Mouse (Mus musculus) liver, embryonic 15.5 days (tissue): ENCODE data around the gene Syt15. TPM values are rescaled to one million over a fixed set of nuclear protein-coding genes. Genes with fewer than 3 reads are reported as not detected.

Experiments used
- ATAC-seq: fragments of 200-750 bp; cut with Nextera tagmentation; 2 replicates; pipeline ENCODE4 v1.8.0; 2017; ENCODE audit warnings: moderate number of reproducible peaks, mild to moderate bottlenecking, moderate library complexity; ENCODE audit not compliant: insufficient read depth
- H3K27ac ChIP-seq: fragments of 300-500 bp; sonication (generic); replicated peaks from 2 replicates; pipeline ENCODE4 v1.5.1; 2015; ENCODE audit warnings: mild to moderate bottlenecking, inconsistent platforms
- H3K27me3 ChIP-seq: fragments of 300-500 bp; sonication (generic); 2 replicates; pipeline ENCODE4 v1.6.1; 2015; ENCODE audit warnings: mild to moderate bottlenecking, inconsistent platforms
- H3K36me3 ChIP-seq: fragments of 300-500 bp; sonication (generic); replicated peaks from 2 replicates; pipeline ENCODE4 v1.6.1; 2015; ENCODE audit warnings: moderate library complexity, mild to moderate bottlenecking, inconsistent platforms
- H3K4me1 ChIP-seq: fragments of 300-500 bp; sonication (generic); replicated peaks from 2 replicates; pipeline ENCODE4 v1.6.1; 2015; ENCODE audit warnings: inconsistent platforms
- H3K4me2 ChIP-seq: fragments of 300-500 bp; sonication (generic); 2 replicates; pipeline ENCODE4 v1.6.1; 2015; ENCODE audit warnings: moderate library complexity, mild to moderate bottlenecking, inconsistent platforms
- H3K4me3 ChIP-seq: fragments of 300-500 bp; sonication (generic); replicated peaks from 2 replicates; pipeline ENCODE4 v1.5.1; 2015; ENCODE audit warnings: mild to moderate bottlenecking, inconsistent platforms
- H3K9ac ChIP-seq: fragments of 300-500 bp; sonication (generic); 2 replicates; pipeline ENCODE4 v1.6.1; 2015; ENCODE audit warnings: moderate library complexity, mild to moderate bottlenecking, inconsistent platforms
- H3K9me3 ChIP-seq: fragments of 300-500 bp; sonication (generic); replicated peaks from 2 replicates; pipeline ENCODE4 v1.6.1; 2016; ENCODE audit warnings: inconsistent platforms
- WGBS: fragments of 180-500 bp; shearing (Covaris S2); methylation state at CpG from one replicate; pipeline ENCODE4 v1.1.7; 2015; ENCODE audit warnings: mixed read lengths; ENCODE audit not compliant: insufficient replicate concordance; 5-methylcytosine and 5-hydroxymethylcytosine counted together
- polyA plus RNA-seq: library from polyadenylated mRNA; unstranded; fragments of >200 nt; fragmentation: Nextera tagmentation; extraction: Ambion mirVana; gene quantifications from 2 replicates; pipeline ENCODE4 v1.2.1, GENCODE M21; 2015

The Syt15 gene
- polyA plus RNA-seq: 0.43 and 0.44 TPM in 2 replicates

DNA sequence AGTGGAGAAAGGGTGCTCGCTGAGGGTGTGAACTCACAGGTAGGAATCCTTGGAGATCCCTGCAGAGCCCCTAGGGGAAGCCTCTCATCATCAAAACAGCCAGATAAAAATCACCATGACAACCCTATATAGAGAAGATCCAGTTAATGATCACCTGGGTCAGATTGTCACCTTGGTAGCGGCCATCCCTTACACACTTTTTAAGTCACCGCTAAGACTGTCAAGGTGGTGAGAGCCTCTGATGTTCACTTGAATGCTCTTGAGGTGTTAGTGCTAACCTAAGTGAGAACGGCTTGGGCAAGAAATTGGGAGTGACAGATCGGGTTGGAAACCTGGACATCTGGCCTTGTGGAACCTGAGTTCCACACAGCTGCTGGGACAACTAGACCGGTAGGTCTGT lies at the start of gene Syt15:
Gene Syt15, plus strand, starts transcription at position 301 of the 400 bp plus-strand sequence.
- Histone ChIP-seq H3K9me3 (no peaks in the 10 kb centered on the region), H3K4me2 (peak within 1 kb of the TSS; percentile 55), H3K4me3 (peak within 1 kb of the TSS; percentile 33), H3K36me3 (no peaks in the 10 kb centered on the region), H3K4me1 (no peaks in the 10 kb centered on the region; the same call in 1 of the 2 replicates), H3K9ac (no peak within 1 kb of the TSS), H3K27ac (no peak within 1 kb of the TSS), H3K27me3 (peaks cover 28% of the 10 kb centered on the region)
- WGBS: 45% methylated on average over 6 of the region's 6 CpGs
- ATAC-seq: no peak

DNA sequence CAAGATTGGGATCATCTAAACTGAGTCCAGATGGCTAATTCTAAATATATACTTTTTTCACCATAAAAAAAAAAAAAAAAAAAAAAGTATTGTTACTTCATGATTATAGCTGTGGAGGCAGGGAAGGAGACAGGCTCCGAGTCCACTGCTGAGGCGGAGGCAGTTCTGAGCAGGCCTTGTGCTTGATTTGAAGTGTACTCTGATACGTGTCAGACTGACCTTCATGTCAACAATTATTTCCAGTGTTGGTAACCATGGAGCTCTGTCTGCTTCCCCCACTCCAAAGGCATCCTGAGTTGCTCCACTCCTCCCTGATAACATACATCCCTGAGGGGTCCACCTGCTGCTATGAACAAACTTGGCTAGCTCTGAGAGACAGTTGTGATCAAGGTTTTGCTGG lies 48.3 kb upstream of the Syt15 start:
- Histone ChIP-seq H3K36me3 (no peaks in the 10 kb centered on the region), H3K27me3 (no peaks in the 10 kb centered on the region), H3K4me1 (no peaks in the 10 kb centered on the region), H3K9me3 (no peaks in the 10 kb centered on the region), H3K4me2 (no peak overlapping the region), H3K4me3 (no peak overlapping the region), H3K9ac (no peak overlapping the region), H3K27ac (no peak overlapping the region)
- WGBS: 65% methylated on average over 3 of the region's 3 CpGs
- ATAC-seq: no peak

DNA sequence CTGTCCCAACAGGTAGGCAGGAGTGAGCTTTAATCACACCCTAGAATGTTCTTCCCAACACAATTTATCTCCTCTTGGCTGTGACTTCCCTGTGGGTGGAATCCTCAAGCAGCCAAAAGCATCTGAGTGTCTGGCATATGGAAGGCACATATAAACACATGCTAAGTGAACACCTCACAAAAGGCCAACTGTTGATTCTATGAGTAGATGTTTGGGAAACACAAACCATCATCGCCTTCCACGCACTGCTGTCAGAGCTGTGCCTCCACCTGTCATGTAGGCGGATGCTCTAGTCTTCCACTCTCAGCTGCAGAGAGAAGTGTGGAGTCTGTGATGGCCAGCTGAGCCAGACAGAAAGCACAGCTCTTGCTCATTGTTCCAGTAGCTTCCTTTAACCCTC lies 40.0 kb upstream of the Syt15 start:
- H3K27ac ChIP-seq: no peak overlapping the region
- H3K9me3 ChIP-seq: no peaks in the 10 kb centered on the region
- H3K4me3 ChIP-seq: no peak overlapping the region
- no peak overlapping the region for H3K9ac ChIP-seq
- H3K36me3 ChIP-seq: no peaks in the 10 kb centered on the region
- WGBS: 63% methylated on average over 3 of the region's 3 CpGs
- no peak for ATAC-seq
- H3K4me2 ChIP-seq: no peak overlapping the region
- no peaks in the 10 kb centered on the region for H3K4me1 ChIP-seq
- no peaks in the 10 kb centered on the region for H3K27me3 ChIP-seq

DNA sequence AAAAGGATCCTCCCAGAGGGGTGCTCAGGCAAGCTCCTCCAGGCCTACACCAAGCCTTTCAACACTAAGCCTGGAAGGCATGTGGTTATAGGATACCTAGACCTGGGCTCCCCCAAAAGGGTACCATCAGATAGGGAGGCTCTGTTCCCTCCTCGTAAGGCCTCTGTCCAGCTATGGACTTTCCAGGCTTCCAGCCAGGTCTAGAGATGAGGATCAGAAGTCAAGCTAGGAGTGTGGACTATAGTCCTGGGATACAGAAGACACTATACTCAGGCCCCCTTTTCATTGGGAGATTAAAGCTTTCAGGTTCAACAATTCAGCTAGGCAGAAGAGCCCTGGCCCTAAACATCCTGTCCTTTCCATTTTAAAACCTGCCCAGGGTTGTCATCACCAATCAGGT lies 36.3 kb upstream of the Syt15 start:
- no peak overlapping the region for H3K9ac ChIP-seq
- H3K36me3 ChIP-seq: no peaks in the 10 kb centered on the region
- 64% methylated on average over 1 of the region's 1 CpGs for WGBS
- no peak overlapping the region for H3K27ac ChIP-seq
- no peak for ATAC-seq
- H3K9me3 ChIP-seq: no peaks in the 10 kb centered on the region
- no peaks in the 10 kb centered on the region for H3K27me3 ChIP-seq
- no peak overlapping the region for H3K4me2 ChIP-seq
- H3K4me3 ChIP-seq: no peak overlapping the region
- no peaks in the 10 kb centered on the region for H3K4me1 ChIP-seq

DNA sequence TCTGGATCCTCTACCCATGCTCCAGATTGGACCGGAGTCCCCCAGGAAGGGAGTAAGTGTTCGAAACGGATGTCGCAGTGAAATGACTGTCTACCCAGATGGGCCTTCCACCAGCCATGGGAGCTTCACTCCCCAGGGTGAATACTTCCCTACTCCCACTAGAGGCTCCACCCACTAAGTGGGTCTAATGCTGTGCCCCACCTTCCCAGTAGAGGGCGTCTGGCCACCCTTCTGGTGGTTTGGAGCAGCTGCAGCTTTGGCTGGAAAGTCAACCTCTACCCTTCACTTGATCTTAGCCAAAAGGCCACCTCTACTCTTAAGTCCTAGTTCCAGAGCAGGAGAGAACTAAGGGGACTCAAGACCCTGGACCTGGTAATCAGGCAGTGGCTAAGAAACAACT lies 30.8 kb upstream of the Syt15 start:
- 59% methylated on average over 5 of the region's 5 CpGs for WGBS
- Histone ChIP-seq H3K27me3 (no peaks in the 10 kb centered on the region), H3K9ac (no peak overlapping the region), H3K36me3 (no peaks in the 10 kb centered on the region), H3K4me3 (no peak overlapping the region), H3K9me3 (no peaks in the 10 kb centered on the region), H3K4me1 (peaks cover 12% of the 10 kb centered on the region), H3K4me2 (no peak overlapping the region), H3K27ac (no peak overlapping the region)
- ATAC-seq: peak; percentile 24; the same call in 1 of the 2 replicates

GRCm38 (mm10) chr14:34190361-34190760 lies 29.0 kb upstream of the Syt15 start:
- 41% methylated on average over 7 of the region's 7 CpGs for WGBS
- H3K27me3 ChIP-seq: no peaks in the 10 kb centered on the region
- no peak overlapping the region for H3K4me2 ChIP-seq
- no peaks in the 10 kb centered on the region for H3K9me3 ChIP-seq
- no peak overlapping the region for H3K4me3 ChIP-seq
- no peak overlapping the region for H3K27ac ChIP-seq
- H3K4me1 ChIP-seq: peaks cover 12% of the 10 kb centered on the region
- H3K36me3 ChIP-seq: no peaks in the 10 kb centered on the region
- ATAC-seq: peak; percentile 73
- no peak overlapping the region for H3K9ac ChIP-seq

DNA sequence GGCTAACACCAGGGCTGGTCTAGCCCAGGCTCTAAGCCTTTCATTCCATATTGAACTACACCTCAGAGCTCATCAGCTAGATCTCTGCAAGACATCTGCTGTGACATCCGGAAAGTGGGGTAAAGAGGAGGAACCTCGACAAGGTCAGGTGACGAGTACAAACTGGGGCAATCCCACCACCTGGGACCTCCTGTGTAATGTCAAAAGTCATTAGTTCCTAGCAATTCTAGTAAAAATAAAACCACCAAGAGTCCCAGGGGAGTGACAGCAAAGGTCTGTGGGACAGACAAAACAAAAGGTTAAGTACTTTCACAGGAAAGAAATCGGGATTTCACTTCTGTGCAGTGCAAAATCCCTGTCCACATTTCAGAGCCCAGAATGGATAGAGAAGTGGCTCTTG lies 25.5 kb upstream of the Syt15 start:
- Histone ChIP-seq H3K9ac (no peak overlapping the region), H3K4me1 (peaks cover 12% of the 10 kb centered on the region), H3K4me2 (no peak overlapping the region), H3K36me3 (no peaks in the 10 kb centered on the region), H3K4me3 (no peak overlapping the region), H3K27me3 (no peaks in the 10 kb centered on the region), H3K27ac (no peak overlapping the region), H3K9me3 (no peaks in the 10 kb centered on the region)
- WGBS: 46% methylated on average over 4 of the region's 4 CpGs
- ATAC-seq: no peak

GRCm38 (mm10) chr14:34195466-34195865 lies 23.9 kb upstream of the Syt15 start:
- Histone ChIP-seq H3K4me1 (peaks cover 4% of the 10 kb centered on the region), H3K36me3 (no peaks in the 10 kb centered on the region), H3K27me3 (peaks cover 15% of the 10 kb centered on the region), H3K4me2 (no peak overlapping the region), H3K9ac (no peak overlapping the region), H3K27ac (no peak overlapping the region), H3K9me3 (no peaks in the 10 kb centered on the region), H3K4me3 (no peak overlapping the region)
- 66% methylated on average over 15 of the region's 15 CpGs for WGBS
- ATAC-seq: no peak

GRCm38 (mm10) chr14:34196706-34197105 lies 22.7 kb upstream of the Syt15 start:
- WGBS: 40% methylated on average over 4 of the region's 4 CpGs
- H3K27me3 ChIP-seq: peaks cover 27% of the 10 kb centered on the region
- H3K4me3 ChIP-seq: no peak overlapping the region

GRCm38 (mm10) chr14:34200738-34201230 lies 18.6 kb upstream of the Syt15 start:
- 10% methylated on average over 19 of the region's 19 CpGs for WGBS
- H3K27ac ChIP-seq: no peak overlapping the region
- peaks cover 42% of the 10 kb centered on the region for H3K27me3 ChIP-seq
- no peak; the same call in 1 of the 2 replicates for ATAC-seq
- H3K4me3 ChIP-seq: peak overlapping the region; percentile 53
- no peaks in the 10 kb centered on the region for H3K4me1 ChIP-seq
- peak overlapping the region; percentile 71 for H3K4me2 ChIP-seq
- H3K9ac ChIP-seq: no peak overlapping the region
- H3K36me3 ChIP-seq: no peaks in the 10 kb centered on the region
- no peaks in the 10 kb centered on the region for H3K9me3 ChIP-seq

More at GRCm38 (mm10) chr14:34196706-34197105, 22.7 kb upstream of the Syt15 start:
- no peak overlapping the region for H3K4me2 ChIP-seq
- H3K27ac ChIP-seq: no peak overlapping the region
- no peaks in the 10 kb centered on the region for H3K4me1 ChIP-seq
- no peak overlapping the region for H3K9ac ChIP-seq
- H3K36me3 ChIP-seq: no peaks in the 10 kb centered on the region
- no peaks in the 10 kb centered on the region for H3K9me3 ChIP-seq
- no peak for ATAC-seq

- H3K9ac ChIP-seq: peak within 1 kb of the TSS; percentile 11; the same call in 1 of the 2 replicates
- H3K4me1 ChIP-seq: no peaks in the 10 kb centered on the region
- no peaks in the 10 kb centered on the region for H3K36me3 ChIP-seq
- H3K27ac ChIP-seq: no peak within 1 kb of the TSS
- 5% methylated on average over 49 of the region's 52 CpGs for WGBS
- H3K9me3 ChIP-seq: no peaks in the 10 kb centered on the region
- peaks cover 42% of the 10 kb centered on the region for H3K27me3 ChIP-seq
- peak within 1 kb of the TSS; percentile 53 for H3K4me3 ChIP-seq
- peak within 1 kb of the TSS; percentile 71 for H3K4me2 ChIP-seq
- peak; percentile 19; the same call in 1 of the 2 replicates for ATAC-seq
Observed at GRCm38 (mm10) chr14:34201231-34202035, 18.0 kb upstream of the Syt15 start, which contains the start of gene Gprin2. Gene Gprin2, minus strand, starts transcription at chr14:34201653.
